Mouse (Mus musculus): ENCODE measurements around the gene Phkg2.

GRCm38 (mm10) chr7:127600612-127601011 is 27.5 kb downstream of the Phkg2 start:
- no peak for TF ChIP-seq CTCF (IDR thresholded peaks at IDR 0.05; ENCODE audit: extremely low read depth, insufficient read depth, insufficient read length, insufficient replicate concordance)
- no peak for TF ChIP-seq POLR2A (IDR thresholded peaks at IDR 0.05; ENCODE audit: low read depth, low read length)
